Mouse (Mus musculus) kidney, adult 2 months (tissue): ENCODE results near the gene Aktip.

Source experiments
- CTCF ChIP-seq: fragments of 200-500 bp; conservative IDR thresholded peaks from 2 replicates; pipeline ENCODE4 v1.5.1; 2011; ENCODE audit warnings: low read depth, mild to moderate bottlenecking, control low read depth, low read length, moderate library complexity, mixed read lengths; ENCODE audit not compliant: insufficient read depth, insufficient read length
- POLR2A ChIP-seq: fragments of 200-500 bp; IDR thresholded peaks from one replicate; pipeline ENCODE4 v1.6.1; 2011; ENCODE audit warnings: low read depth, low read length, control low read depth

GRCm38 (mm10) chr8:91212948-91213347 is 13.2 kb upstream of the Aktip start:
- TF ChIP-seq CTCF (no peak), POLR2A (no peak)
